Mouse (Mus musculus) heart, postnatal 14 days (tissue): ENCODE measurements around the gene Nr4a2. TPM values are rescaled to one million over a fixed set of nuclear protein-coding genes. Genes with fewer than 3 reads are reported as not detected.

Source experiments
- DNase-seq, 2 experiments: peaks; one replicate each; pipeline ENCODE4 v3.0.0; 2021 to 2022
- intact Hi-C: fragments of 180-260 bp; cut with DNase I; formaldehyde crosslinking; loops from one replicate; pipeline ENCODE4 v1.15.1; 2025
- long read RNA-seq, 2 experiments: library from polyadenylated mRNA; stranded (forward); transcript quantifications; one replicate each; pipeline ENCODE4 v2.0.0; 2021
- total RNA-seq, 2 experiments: library from RNA; stranded (reverse); gene quantifications; 2 replicates each; pipeline ENCODE4 v1.2.3; 2021

Gene Nr4a2
- total RNA-seq = 1 to 10 TPM; 1.7 to 1.9 TPM
- long read RNA-seq, experiment 1, partial matches to known transcripts = 0 of 4 reads
- long read RNA-seq, experiment 1, other reads (novel, unspliced or antisense) = 2 of 4 reads
- long read RNA-seq, experiment 2, partial matches to known transcripts = 0 of 3 reads
- long read RNA-seq, experiment 2, other reads (novel, unspliced or antisense) = 1 of 3 reads

DNA sequence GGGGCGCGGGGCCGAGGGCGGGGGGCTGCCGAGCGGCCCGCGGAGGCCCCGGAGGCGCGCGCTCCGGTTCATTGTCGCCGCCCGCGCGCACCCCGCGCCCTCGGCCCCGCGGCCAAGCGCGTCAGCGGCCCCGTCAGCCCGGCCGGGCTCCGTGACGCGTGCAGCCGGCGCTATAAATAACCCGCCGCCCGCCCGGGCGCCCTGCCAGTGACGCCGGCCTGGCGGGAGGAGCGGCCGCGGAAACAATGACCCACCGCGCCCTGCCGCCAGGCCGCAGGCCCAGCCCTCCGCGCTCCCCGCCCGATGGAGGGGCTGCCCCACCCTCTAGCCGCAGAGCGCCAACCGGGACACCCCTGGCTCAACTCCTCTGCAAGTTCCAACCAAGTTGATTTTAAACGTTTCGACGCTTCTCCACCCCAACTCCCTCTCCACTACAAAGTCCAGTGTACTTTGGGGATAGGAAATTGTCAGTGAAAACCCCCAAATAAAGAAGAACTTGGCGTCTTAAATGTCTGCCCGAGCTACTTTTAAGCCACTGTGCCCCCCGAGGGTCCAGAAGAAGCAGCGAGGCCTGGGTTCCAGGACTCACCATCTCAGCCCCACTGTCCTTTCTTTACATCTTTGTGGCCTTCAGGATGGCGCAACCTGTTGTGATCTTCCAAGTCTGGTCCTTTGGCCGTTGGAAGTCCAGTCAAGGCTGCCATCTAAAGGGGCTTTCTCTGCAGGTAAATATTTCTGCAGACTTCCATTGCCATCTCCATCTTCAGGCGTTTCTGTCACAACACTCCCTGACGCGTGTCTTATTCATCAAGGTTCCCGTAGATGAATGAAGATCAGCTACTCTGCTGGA, at the start of gene Nr4a2:
Gene Nr4a2, minus strand, starts transcription at position 13 of the 850 bp plus-strand sequence.
- DNase-seq = peak; percentile 96 to 97
- intact Hi-C loops = loop anchor here (5.0 kb wide), 2 partner anchors 58 to 193 kb away; no protein-coding TSS in a partner anchor

DNA sequence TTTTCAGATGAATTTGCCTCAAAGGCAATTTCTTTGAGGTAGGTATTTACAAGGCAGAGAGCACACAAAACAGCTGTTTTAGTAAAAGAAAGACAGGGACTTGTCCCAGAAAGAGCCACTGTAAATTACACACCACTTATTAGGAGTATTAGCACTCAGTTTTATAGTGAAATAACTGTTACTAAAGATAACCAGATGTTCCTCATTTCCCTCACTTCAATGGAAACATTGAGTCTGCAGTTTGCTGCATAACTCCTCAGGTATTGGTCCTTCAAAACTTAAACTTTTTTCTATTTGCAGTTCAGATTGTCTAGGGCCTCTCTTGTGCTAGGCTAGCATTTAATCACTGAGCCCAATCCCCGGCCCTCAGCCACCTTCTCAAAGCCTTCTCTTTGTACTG, 41.6 kb upstream of the Nr4a2 start:
- intact Hi-C loops = no loop called here
- no peak for DNase-seq

DNA sequence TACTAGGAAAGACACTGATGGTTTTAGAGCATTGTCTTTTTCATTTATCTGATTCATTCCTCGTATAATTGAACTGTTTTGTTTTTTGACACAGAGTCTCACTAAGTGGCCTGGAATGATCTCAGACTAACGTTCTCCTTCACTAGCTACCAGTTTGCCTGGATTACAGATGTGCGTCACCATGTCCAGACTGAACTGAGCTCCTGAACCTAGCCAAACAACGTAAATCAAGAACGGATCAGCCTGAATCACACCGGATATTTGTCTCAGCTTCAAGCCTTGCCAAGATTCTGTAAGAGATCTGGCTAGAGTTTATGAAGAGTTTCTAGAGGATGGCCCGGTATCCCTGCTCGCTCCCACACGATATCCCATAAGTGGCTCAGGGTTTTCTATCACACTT, 33.0 kb upstream of the Nr4a2 start:
- no peak for DNase-seq
- intact Hi-C loops = no loop called here

DNA sequence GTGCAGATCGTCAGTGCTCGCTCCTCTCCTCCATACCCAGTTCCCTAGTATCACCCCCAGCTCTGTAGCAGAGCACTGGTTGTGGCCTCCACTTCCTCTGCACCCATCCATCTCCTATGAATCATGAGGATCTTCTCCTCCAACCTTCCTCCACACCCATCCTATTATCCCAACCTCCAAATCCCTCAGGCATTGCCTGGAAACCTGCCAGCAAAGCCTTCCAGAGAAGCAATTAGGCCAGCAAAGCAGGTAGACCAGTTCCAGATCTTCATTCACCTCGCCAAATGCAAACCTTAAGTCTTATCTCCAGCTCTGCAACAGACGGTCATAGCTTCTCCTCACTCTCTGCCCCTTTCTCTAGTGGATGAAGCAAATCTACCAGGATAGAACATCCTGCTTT, 26.0 kb upstream of the Nr4a2 start:
- DNase-seq = no peak
- intact Hi-C loops = no loop called here

GRCm38 (mm10) chr2:57148231-57148630, 24.4 kb upstream of the Nr4a2 start:
- intact Hi-C loops = no loop called here
- DNase-seq = no peak

- intact Hi-C loops = no loop called here
- DNase-seq = no peak
Observed at GRCm38 (mm10) chr2:57145646-57146421, 22.0 kb upstream of the Nr4a2 start.

DNA sequence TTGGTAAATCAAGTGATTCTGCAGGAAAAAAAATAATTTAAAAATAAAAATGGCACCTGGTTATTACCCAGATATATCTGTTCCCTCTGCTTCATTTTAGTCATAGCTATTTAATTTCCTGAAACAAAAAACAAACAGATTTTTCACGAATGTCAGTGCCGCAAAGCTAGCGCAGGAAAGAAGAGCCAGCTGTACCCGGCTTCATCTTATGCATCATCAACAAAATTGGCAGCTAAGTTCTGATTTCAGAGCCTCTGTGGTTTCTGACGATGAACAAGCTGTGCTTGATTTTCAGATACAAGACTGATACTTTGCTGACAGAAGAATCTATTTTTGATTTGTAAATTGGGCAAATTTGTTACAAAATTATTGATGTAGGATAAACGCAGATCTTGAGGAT, 14.8 kb upstream of the Nr4a2 start:
- DNase-seq = no peak
- intact Hi-C loops = no loop called here

GRCm38 (mm10) chr2:57127461-57127860, 3.7 kb upstream of the Nr4a2 start:
- intact Hi-C loops = no loop called here

DNA sequence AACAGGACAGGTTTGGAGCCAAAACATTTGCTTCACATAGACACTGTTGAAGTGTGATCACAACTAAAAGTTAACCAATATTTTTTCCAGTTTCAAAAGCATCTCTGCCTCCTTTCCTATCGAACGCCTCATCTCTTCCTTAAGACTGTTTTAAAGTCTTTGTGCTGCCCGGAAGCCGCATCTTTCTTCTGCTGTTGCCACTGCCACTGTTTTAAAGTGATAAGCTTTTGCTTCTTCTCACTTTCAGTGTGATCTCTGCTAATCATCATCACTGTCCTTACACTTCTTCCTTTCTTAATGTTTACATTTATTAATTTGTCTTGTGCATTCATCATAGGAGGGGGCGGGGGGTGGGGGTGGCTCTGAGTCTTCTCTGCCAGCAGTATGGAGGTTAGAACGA, 2.1 kb upstream of the Nr4a2 start:
- no peak for DNase-seq
- intact Hi-C loops = no loop called here

More at GRCm38 (mm10) chr2:57127461-57127860, 3.7 kb upstream of the Nr4a2 start:
- no peak for DNase-seq

- intact Hi-C loops = loop anchor here (5.0 kb wide), 2 partner anchors 59 to 194 kb away; no protein-coding TSS in a partner anchor
- peak; percentile 66 to 67 for DNase-seq
Observed at GRCm38 (mm10) chr2:57122986-57123980, 520 bp downstream of the Nr4a2 start.

DNA sequence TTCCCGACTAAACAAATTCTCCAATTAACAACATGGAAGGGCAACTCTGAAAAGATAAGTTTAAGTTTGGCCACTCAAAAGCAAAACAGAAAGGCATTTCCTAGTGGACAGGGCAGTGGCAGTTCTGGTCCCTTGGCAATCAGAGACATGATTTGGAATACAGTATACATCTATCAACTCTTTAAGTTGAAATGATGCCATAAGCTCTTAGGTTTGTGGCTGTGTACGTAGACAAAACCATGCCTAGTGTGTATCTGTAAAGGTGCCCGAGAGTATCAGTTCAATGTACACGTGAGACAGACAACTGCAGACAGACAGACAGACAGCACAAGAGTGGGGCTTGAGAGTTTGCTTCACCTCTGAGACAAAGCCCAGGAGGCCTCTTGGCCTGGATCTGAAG, 2.7 kb downstream of the Nr4a2 start:
- no peak for DNase-seq
- intact Hi-C loops = loop anchor here (5.0 kb wide), 2 partner anchors 61 to 196 kb away; no protein-coding TSS in a partner anchor

DNA sequence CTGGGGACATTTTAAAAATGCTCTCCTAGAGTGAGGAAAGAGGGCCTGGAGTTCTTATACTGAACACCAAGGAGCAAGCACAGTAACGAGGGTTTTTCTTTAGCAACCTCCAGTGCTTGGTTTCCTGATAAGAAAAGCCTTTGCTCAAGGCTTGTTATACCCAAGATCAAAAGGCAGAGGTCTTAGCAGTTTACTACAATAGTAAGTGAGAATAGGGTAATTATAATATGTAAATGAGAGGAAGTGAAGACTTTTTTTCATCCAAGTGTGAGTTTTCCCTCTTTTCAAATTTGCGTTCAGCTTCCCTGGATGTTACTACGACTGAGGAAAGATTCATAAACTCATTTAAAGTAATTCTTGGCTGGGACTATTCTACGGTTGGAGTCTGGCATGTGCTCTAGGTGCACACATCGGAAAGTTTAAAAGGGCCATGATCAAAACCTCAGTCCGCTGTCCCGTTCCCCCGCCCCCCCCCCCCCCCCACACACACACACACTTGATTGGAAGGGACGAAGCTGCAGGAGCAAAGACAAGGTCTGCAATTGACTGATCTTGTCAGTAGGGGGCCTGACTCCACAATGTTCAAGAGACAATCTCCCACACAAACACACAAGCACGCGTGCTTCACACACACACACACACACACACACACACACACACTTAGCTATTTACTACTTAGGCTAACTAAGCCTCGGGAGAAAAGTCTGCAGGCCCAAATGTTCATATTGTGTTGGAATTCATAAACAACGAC, 6.4 kb downstream of the Nr4a2 start:
- intact Hi-C loops = loop anchor here (5.0 kb wide), 1 partner anchor 255 kb away; no protein-coding TSS in a partner anchor
- DNase-seq = peak; percentile 67 to 75

GRCm38 (mm10) chr2:57116366-57117200, 7.2 kb downstream of the Nr4a2 start:
- intact Hi-C loops = loop anchor here (5.0 kb wide), 1 partner anchor 256 kb away; no protein-coding TSS in a partner anchor
- peak; percentile 84 to 85 for DNase-seq

- DNase-seq = peak; percentile 65
- intact Hi-C loops = loop anchor here (2.0 to 5.0 kb wide), 2 partner anchors 123 to 256 kb away; no protein-coding TSS in a partner anchor
Observed at GRCm38 (mm10) chr2:57115864-57116365, 7.9 kb downstream of the Nr4a2 start.

GRCm38 (mm10) chr2:57115181-57115863, 8.5 kb downstream of the Nr4a2 start:
- intact Hi-C loops = loop anchor here (2.0 to 5.0 kb wide), 2 partner anchors 123 to 257 kb away; no protein-coding TSS in a partner anchor
- no peak for DNase-seq

DNA sequence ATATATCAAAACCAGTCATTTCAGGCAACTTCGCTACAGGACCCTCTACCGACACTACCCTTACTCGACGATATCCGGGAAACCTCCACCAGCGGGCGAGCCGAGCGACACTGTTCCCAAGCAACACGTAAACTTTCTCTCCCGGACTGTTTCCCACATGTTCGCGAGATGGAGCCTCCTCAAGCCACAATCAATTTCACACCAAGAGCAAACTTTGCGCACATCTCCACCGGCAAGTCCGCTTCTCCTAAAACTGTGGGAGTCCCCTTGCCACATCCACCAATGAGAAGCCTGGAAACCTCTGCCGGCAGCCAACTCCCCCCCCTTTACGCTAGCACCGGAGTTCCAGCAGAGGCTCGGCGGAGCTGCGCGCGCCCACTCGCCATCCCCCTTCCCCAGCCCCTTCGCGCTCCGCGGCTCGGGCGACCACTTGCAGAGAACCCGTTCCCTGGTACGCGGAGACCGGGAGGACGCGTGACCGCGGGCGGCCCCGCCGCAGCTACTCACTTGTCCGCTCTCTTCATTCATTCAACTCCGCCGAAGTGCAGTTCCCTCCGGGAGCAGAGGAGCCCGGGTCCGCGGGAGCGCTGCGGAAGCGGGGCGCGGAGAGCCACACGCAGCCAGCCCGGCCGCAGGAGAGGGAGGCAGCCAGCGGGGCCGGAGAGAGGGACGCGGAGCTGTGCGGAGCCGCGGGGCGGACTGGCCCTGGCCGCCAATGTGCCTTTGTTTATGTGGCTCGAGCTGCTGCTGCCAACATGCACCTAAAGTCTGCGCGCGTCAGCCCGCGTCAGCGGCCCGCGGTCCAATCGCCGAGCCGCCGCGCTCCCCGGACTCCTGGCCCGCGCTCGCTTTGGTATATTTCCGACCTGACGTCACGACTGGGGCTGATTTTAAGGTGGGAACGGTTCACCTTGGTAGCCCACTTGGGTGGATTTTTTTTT, 9.3 kb downstream of the Nr4a2 start:
- DNase-seq = peak; percentile 77 to 82
- intact Hi-C loops = loop anchor here (2.0 to 5.0 kb wide), 2 partner anchors 124 to 258 kb away; no protein-coding TSS in a partner anchor
